ENCODE assay signal across 19 mouse cellular contexts in the genomic region with DNA sequence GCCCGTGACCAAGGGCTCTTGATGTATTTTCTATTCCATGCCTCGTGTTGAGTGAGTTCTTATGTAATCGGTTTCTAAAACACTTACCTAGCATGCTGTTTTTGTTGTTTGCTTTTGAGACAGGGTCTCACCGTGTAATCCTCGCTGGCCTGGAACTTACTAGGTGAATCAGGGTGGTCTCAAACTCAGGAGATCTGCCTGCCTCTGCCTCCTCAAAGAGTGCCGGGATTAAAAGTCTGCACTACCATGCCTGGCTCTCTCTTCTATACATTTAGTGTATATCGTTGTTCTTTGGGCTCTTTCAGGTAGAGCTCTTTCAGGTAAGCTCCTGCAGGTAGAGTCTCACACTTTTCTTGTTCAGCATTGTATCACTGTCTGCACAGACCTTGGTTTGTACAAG. TPM values are rescaled to one million over a fixed set of nuclear protein-coding genes. Genes with fewer than 3 reads are reported as not detected.
A peak's percentile ranks its signal among the peaks of the same experiment; 100 is the strongest.
DNase-seq lines count a peak whose midpoint lies in the region; ATAC-seq and TF ChIP-seq lines count a peak whose summit lies in the region.
"Had no signal": no experiment of that assay in that cellular context is flagged by ENCODE, and none has a peak within 500 bp of the region (broad histone marks: within the 10 kb centered on the region; RNA-seq: fewer than 3 reads in every experiment).

No protein-coding gene starts in this region.

- H3K79me2 ChIP-seq in liver, adult 2 months (ENCODE audit: control insufficient read depth, insufficient read depth, low read length): peaks cover 7% of the 10 kb centered on the region

- H3K9ac ChIP-seq in heart, embryonic 13.5 days: no peak overlapping the region
- H3K9ac ChIP-seq in liver, adult 2 months (ENCODE audit: low read depth, low read length): no peak overlapping the region; the same call in 1 of the 2 replicates
- H3K9ac ChIP-seq in liver, embryonic 15.5 days: no peak overlapping the region
- H3K9ac ChIP-seq: forebrain, embryonic 12.5 days had no signal

- 87% methylated on average over 7 of the region's 7 CpGs for WGBS in heart, embryonic 13.5 days
- 47% methylated on average over 7 of the region's 7 CpGs for WGBS in liver, adult 2 months
- 82% methylated on average over 7 of the region's 7 CpGs for WGBS in liver, embryonic 15.5 days (ENCODE audit: insufficient replicate concordance)

- TF ChIP-seq CTCF in liver, adult 2 months (IDR thresholded peaks at IDR 0.05; ENCODE audit: low read depth, low read length): no peak

- no peak for ATAC-seq in heart, embryonic 13.5 days (ENCODE audit: extremely low read depth, insufficient number of reproducible peaks, low FRiP score, low TSS enrichment)
- ATAC-seq in liver, embryonic 15.5 days (ENCODE audit: insufficient read depth): no peak

- H3K4me1 ChIP-seq in heart, embryonic 13.5 days: peaks cover 32% of the 10 kb centered on the region
- peaks cover 28% of the 10 kb centered on the region for H3K4me1 ChIP-seq in liver, adult 2 months (ENCODE audit: control insufficient read depth, insufficient read depth, low read length)
- H3K4me1 ChIP-seq in liver, embryonic 15.5 days (replicated peaks): peaks cover 63% of the 10 kb centered on the region

- H3K9me3 ChIP-seq in heart, embryonic 13.5 days: no peaks in the 10 kb centered on the region
- no peaks in the 10 kb centered on the region for H3K9me3 ChIP-seq in liver, embryonic 15.5 days (replicated peaks)
- H3K9me3 ChIP-seq: forebrain, embryonic 12.5 days had no signal

- H3K36me3 ChIP-seq in heart, embryonic 13.5 days: peaks cover 24% of the 10 kb centered on the region
- H3K36me3 ChIP-seq in liver, adult 2 months (ENCODE audit: control insufficient read depth, insufficient read depth, low read length): no peaks in the 10 kb centered on the region
- H3K36me3 ChIP-seq in liver, embryonic 15.5 days (replicated peaks): peaks cover 23% of the 10 kb centered on the region

- TF ChIP-seq POLR2A in liver, adult 2 months (IDR thresholded peaks at IDR 0.05; ENCODE audit: extremely low read depth, insufficient read depth, low read length): no peak

- H3K4me3 ChIP-seq in heart, embryonic 13.5 days: peak overlapping the region; percentile 66; the same call in 1 of the 2 replicates
- no peak overlapping the region for H3K4me3 ChIP-seq in liver, adult 2 months (ENCODE audit: insufficient read depth, low read depth, low read length)
- peak overlapping the region; percentile 87; the same call in 1 of the 2 replicates for H3K4me3 ChIP-seq in liver, embryonic 15.5 days (replicated peaks)

- H3K27ac ChIP-seq in heart, embryonic 13.5 days (replicated peaks): no peak overlapping the region
- H3K27ac ChIP-seq in liver, adult 2 months (replicated peaks; ENCODE audit: insufficient read depth, low read depth, low read length): peak overlapping the region; percentile 82
- H3K27ac ChIP-seq in liver, embryonic 15.5 days (replicated peaks): peak overlapping the region; percentile 89

- no peak for DNase-seq in heart, adult 8-10 months (ENCODE audit: low spot score)
- DNase-seq in liver, adult 2 months (ENCODE audit: extremely low read depth, low read depth, low spot score): no peak
- no peak for DNase-seq in liver
- DNase-seq in induced T-regulatory cell, adult 2 months (ENCODE audit: low read depth): peak; percentile 31
- DNase-seq in spleen, postnatal 4 days (ENCODE audit: low spot score in 2 of 2): no peak
- DNase-seq in adipocyte (ENCODE audit: low spot score): no peak
- DNase-seq: kidney, postnatal 14 days had no signal

- H3K4me2 ChIP-seq in heart, embryonic 13.5 days: peak overlapping the region; percentile 82; the same call in 1 of the 2 replicates
- peak overlapping the region; percentile 90 for H3K4me2 ChIP-seq in liver, embryonic 15.5 days

- H3K27me3 ChIP-seq in heart, embryonic 13.5 days (replicated peaks): no peaks in the 10 kb centered on the region
- no peaks in the 10 kb centered on the region for H3K27me3 ChIP-seq in liver, adult 2 months (ENCODE audit: control insufficient read depth, insufficient read depth, low read length)
- H3K27me3 ChIP-seq in liver, embryonic 15.5 days: no peaks in the 10 kb centered on the region
- H3K27me3 ChIP-seq: forebrain, embryonic 12.5 days had no signal

RNA-seq across cellular contexts. Expression of gene Dnajc16, which starts 0.8 kb away (rescaled TPM):
- 4.0 and 4.2 TPM in 2 replicates for polyA plus RNA-seq in heart, embryonic 13.5 days (2015; fragmentation: Nextera tagmentation; extraction: Ambion mirVana)
- total RNA-seq in heart, adult 8-10 months (2022): 10 to 100 TPM; 23.2 to 28.7 (median 25.0) TPM
- total RNA-seq in liver, adult 2 months (2014; rRNA removed): 3.8 and 5.4 TPM in 2 replicates
- 5.5 and 5.6 TPM in 2 replicates for polyA plus RNA-seq in liver, adult 2 months (2012; rRNA removed)
- polyA plus RNA-seq in liver, embryonic 15.5 days (2015; fragmentation: Nextera tagmentation; extraction: Ambion mirVana): 2.0 and 2.2 TPM in 2 replicates

RNA-seq across cellular contexts. Expression of gene Casp9, which starts 1.9 kb away (rescaled TPM):
- polyA plus RNA-seq in heart, embryonic 13.5 days (2015; fragmentation: Nextera tagmentation; extraction: Ambion mirVana): 14.3 and 15.5 TPM in 2 replicates
- total RNA-seq in heart, adult 8-10 months (2022): 10 to 100 TPM in 2 of 4 experiments, 1 to 10 TPM in 2; 7.9 to 10.7 (median 10.0) TPM
- 8.4 and 10.5 TPM in 2 replicates for total RNA-seq in liver, adult 2 months (2014; rRNA removed)
- polyA plus RNA-seq in liver, adult 2 months (2012; rRNA removed): 10.9 and 13.3 TPM in 2 replicates
- polyA plus RNA-seq in liver, embryonic 15.5 days (2015; fragmentation: Nextera tagmentation; extraction: Ambion mirVana): 9.7 and 9.9 TPM in 2 replicates

RNA-seq across cellular contexts. Expression of gene Cela2a, which starts 34.5 kb away (rescaled TPM):
- polyA plus RNA-seq in heart, embryonic 13.5 days (2015; fragmentation: Nextera tagmentation; extraction: Ambion mirVana): not detected in 2 replicates
- 1 to 10 TPM in 1 of 4 experiments, not detected in 3; 1.0 TPM for total RNA-seq in heart, adult 8-10 months (2022)
- 80.9 and 238 TPM in 2 replicates for total RNA-seq in liver, adult 2 months (2014; rRNA removed)
- 3.6 and 4.8 TPM in 2 replicates for polyA plus RNA-seq in liver, adult 2 months (2012; rRNA removed)
- 0.14 and 3.3 TPM in 2 replicates for polyA plus RNA-seq in liver, embryonic 15.5 days (2015; fragmentation: Nextera tagmentation; extraction: Ambion mirVana)
- total RNA-seq: granulocyte monocyte progenitor cell, adult 5-6 weeks; heart, postnatal 14 days; left cerebral cortex, postnatal 10 days; neutrophil, adult 5-6 weeks had no signal
- polyA plus RNA-seq: embryonic facial prominence, embryonic 11.5 days; forebrain, embryonic 12.5 days; stomach, embryonic 14.5 days had no signal

RNA-seq across cellular contexts. Expression of gene Agmat, which starts 45.0 kb away (rescaled TPM):
- polyA plus RNA-seq in heart, embryonic 13.5 days (2015; fragmentation: Nextera tagmentation; extraction: Ambion mirVana): 1.0 and 1.9 TPM in 2 replicates
- under 1 TPM in 3 of 4 experiments, not detected in 1; 0.44 to 0.66 (median 0.63) TPM for total RNA-seq in heart, adult 8-10 months (2022)
- total RNA-seq in liver, adult 2 months (2014; rRNA removed): 164 and 180 TPM in 2 replicates
- 453 and 487 TPM in 2 replicates for polyA plus RNA-seq in liver, adult 2 months (2012; rRNA removed)
- polyA plus RNA-seq in liver, embryonic 15.5 days (2015; fragmentation: Nextera tagmentation; extraction: Ambion mirVana): 20.5 and 26.2 TPM in 2 replicates
- total RNA-seq: granulocyte monocyte progenitor cell, adult 5-6 weeks; neutrophil, adult 5-6 weeks had no signal
- polyA plus RNA-seq: embryonic facial prominence, embryonic 11.5 days; forebrain, embryonic 12.5 days; stomach, embryonic 14.5 days had no signal

RNA-seq across cellular contexts. Expression of gene Ctrc, which starts 54.7 kb away (rescaled TPM):
- polyA plus RNA-seq in heart, embryonic 13.5 days (2015; fragmentation: Nextera tagmentation; extraction: Ambion mirVana): not detected in 2 replicates
- not detected for total RNA-seq in heart, adult 8-10 months (2022)
- total RNA-seq in liver, adult 2 months (2014; rRNA removed): 0.34 and 0.83 TPM in 2 replicates
- polyA plus RNA-seq in liver, adult 2 months (2012; rRNA removed): 0.24 TPM in 1 of 2 replicates, not detected in the other
- not detected in 2 replicates for polyA plus RNA-seq in liver, embryonic 15.5 days (2015; fragmentation: Nextera tagmentation; extraction: Ambion mirVana)
- total RNA-seq: adrenal gland, postnatal 14 days; granulocyte monocyte progenitor cell, adult 5-6 weeks; heart, postnatal 14 days; left cerebral cortex, postnatal 10 days; neutrophil, adult 5-6 weeks had no signal
- polyA plus RNA-seq: embryonic facial prominence, embryonic 11.5 days; forebrain, embryonic 12.5 days; intestine, postnatal 0 days; lung, adult 2 months; stomach, embryonic 14.5 days had no signal
